Mouse (Mus musculus): Measurements from ENCODE around the gene Gpsm2.
"Not testable (repeated sequence)": the region's sequence is repeated elsewhere in the genome, so short reads cannot be mapped to it uniquely, and the experiment has no call there.

DNA sequence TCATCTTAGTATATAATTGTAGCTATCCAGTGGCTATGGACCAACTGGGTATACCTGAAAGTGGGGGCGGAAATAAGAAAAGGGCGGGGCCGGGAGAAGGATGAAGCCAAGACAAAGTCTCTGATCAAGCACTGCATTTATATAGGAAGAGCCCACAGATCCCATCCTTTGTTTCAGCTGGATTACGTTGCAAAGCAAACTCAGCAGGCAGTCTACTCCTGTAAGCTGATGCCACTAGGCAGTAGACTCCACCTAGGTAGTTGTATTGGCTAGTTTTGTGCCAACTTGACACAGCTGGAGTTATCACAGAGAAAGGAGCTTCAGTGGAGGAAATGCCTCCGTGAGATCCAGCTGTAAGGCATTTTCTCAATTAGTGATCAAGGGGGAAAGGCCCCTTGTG is 74.4 kb downstream of the Gpsm2 start:
- TF ChIP-seq POLR2A (IDR thresholded peaks at IDR 0.05; ENCODE audit: borderline replicate concordance, extremely low read depth, insufficient read depth, insufficient read length, poor library complexity, severe bottlenecking); CTCF (IDR thresholded peaks at IDR 0.05; ENCODE audit: borderline replicate concordance, extremely low read depth, insufficient read depth, insufficient read length): not testable (repeated sequence)
